Mouse (Mus musculus) midbrain, embryonic 10.5 days (tissue): ENCODE measurements around the gene Nrxn3. TPM values are rescaled to one million over a fixed set of nuclear protein-coding genes. Genes with fewer than 3 reads are reported as not detected.

Experiments used
- DNase-seq: peaks from one replicate; pipeline ENCODE4 v3.0.0-alpha.2; 2017; ENCODE audit warnings: low spot score
- H3K27ac ChIP-seq: fragments of 300-500 bp; sonication (generic); replicated peaks from 2 replicates; pipeline ENCODE4 v1.5.1; 2016; ENCODE audit warnings: mild to moderate bottlenecking
- H3K27me3 ChIP-seq: fragments of 300-500 bp; sonication (generic); 2 replicates; pipeline ENCODE4 v1.6.1; 2016; ENCODE audit warnings: low read depth, mild to moderate bottlenecking; ENCODE audit not compliant: poor library complexity, severe bottlenecking
- H3K36me3 ChIP-seq: fragments of 300-500 bp; sonication (generic); 2 replicates; pipeline ENCODE4 v1.6.1; 2016; ENCODE audit warnings: mild to moderate bottlenecking, moderate library complexity
- H3K4me1 ChIP-seq: fragments of 300-500 bp; sonication (generic); 2 replicates; pipeline ENCODE4 v1.6.1; 2016
- H3K4me3 ChIP-seq: fragments of 300-500 bp; sonication (generic); 2 replicates; pipeline ENCODE4 v1.5.1; 2016; ENCODE audit warnings: mild to moderate bottlenecking, moderate library complexity
- H3K9me3 ChIP-seq: fragments of 300-500 bp; sonication (generic); replicated peaks from 2 replicates; pipeline ENCODE4 v1.6.1; 2016; ENCODE audit warnings: mild to moderate bottlenecking
- WGBS: fragments of 180-500 bp; shearing (Covaris S2); methylation state at CpG from one replicate; pipeline ENCODE4 v1.1.7; 2016; 5-methylcytosine and 5-hydroxymethylcytosine counted together
- microRNA-seq: library from miRNA; unstranded; fragments of <30 nt; microRNA quantifications from one replicate; pipeline ENCODE4, GENCODE M21; 2017
- polyA plus RNA-seq: library from polyadenylated mRNA; unstranded; fragments of >200 nt; fragmentation: Nextera tagmentation; extraction: Ambion mirVana; gene quantifications from 2 replicates; pipeline ENCODE4 v1.2.1, GENCODE M21; 2016

Nrxn3 gene
- polyA plus RNA-seq, 1 experiment from 2014 or later = 5.2 TPM

DNA sequence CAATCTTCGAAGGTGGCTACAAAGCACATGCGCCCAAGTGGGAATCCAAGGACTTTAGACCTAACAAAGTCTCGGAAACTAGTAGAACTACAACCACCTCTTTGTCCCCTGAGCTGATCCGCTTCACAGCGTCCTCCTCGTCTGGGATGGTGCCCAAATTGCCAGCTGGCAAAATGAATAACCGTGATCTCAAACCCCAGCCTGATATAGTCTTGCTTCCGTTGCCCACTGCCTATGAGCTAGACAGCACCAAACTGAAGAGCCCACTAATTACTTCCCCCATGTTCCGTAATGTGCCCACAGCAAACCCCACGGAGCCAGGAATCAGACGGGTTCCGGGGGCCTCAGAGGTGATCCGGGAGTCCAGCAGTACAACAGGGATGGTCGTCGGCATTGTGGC is 1609.1 kb downstream of the Nrxn3 start:
- 96% methylated on average over 15 of the region's 15 CpGs for WGBS
- Histone ChIP-seq H3K4me3 (no peak overlapping the region), H3K36me3 (no peaks in the 10 kb centered on the region), H3K27ac (no peak overlapping the region), H3K4me1 (no peaks in the 10 kb centered on the region), H3K27me3 (no peaks in the 10 kb centered on the region), H3K9me3 (no peaks in the 10 kb centered on the region)
- no peak for DNase-seq

DNA sequence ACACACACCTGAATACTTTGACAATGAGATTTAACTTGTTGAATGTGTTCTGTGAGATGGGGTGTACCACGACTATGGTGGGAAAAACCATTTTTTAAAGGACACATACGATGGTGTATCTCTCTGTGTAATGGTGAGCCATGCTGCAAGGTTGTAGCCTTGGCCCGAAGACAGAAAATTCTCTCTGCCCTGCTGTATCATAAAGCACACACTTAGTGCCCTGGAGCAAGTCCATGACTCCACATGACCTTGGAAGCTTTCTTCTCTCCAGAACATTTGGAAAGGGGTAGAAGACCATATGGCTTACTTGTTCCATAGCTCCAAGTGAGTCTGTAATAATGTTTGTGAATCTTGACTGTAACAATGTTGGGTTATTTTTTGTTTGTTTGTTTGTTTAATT is 1609.8 kb downstream of the Nrxn3 start:
- H3K4me1 ChIP-seq = no peaks in the 10 kb centered on the region
- no peak for DNase-seq
- H3K4me3 ChIP-seq = no peak overlapping the region
- H3K27ac ChIP-seq = no peak overlapping the region
- WGBS = 90% methylated on average over 3 of the region's 3 CpGs
- H3K36me3 ChIP-seq = no peaks in the 10 kb centered on the region
- H3K9me3 ChIP-seq = no peaks in the 10 kb centered on the region
- no peaks in the 10 kb centered on the region for H3K27me3 ChIP-seq

DNA sequence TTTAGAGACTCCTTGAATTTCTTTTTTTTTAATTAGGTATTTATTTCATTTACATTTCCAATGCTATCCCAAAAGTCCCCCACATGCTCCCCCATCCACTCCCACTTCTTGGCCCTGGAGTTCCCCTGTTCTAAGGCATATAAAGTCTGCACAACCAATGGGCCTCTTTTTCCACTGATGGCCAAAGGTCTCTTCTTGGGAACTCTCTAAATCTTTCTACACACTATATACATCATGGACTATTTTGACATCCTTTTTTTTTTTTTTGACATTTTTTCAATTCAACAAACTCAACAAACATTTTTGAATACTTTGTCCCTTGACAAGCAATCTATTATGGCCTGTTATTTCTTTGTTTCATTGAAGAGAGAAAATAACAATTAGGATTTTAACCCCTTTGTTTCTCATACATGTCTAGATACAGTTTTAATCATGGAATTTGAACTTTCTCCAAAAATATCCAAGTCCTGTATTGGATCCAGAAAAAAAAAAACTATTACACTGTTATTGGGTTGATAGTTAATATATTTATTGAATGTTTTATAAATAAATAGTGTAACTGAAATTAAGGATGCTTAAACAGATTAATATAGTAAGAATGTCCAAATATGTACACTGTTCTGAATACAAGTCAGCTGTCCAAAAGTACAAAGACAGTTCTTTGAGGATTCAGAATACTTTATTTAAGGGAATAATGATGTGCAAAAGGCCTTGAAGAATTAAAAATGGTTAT is 1615.0 kb downstream of the Nrxn3 start:
- no peaks in the 10 kb centered on the region for H3K4me1 ChIP-seq
- H3K36me3 ChIP-seq = no peaks in the 10 kb centered on the region
- no peak overlapping the region for H3K27ac ChIP-seq
- no peaks in the 10 kb centered on the region for H3K9me3 ChIP-seq
- no peaks in the 10 kb centered on the region for H3K27me3 ChIP-seq
- H3K4me3 ChIP-seq = no peak overlapping the region
- DNase-seq = no peak

DNA sequence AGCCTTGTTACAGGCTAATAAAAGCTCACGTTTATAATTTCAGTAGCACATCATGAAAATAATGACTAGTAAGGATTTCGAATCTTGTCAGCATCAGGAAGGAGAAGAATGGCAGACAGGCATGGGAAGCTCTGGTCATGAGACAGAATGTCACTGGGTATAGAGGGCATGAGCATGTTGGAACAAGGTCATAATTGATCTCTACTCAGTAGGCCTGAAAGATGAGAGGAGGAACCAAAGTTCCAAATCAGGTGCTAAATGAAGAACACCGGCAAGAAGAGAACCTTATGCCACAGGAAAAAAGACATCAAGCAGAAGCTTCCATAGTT is 1615.5 kb downstream of the Nrxn3 start:
- no peaks in the 10 kb centered on the region for H3K9me3 ChIP-seq
- 90% methylated on average over 3 of the region's 3 CpGs for WGBS
- H3K4me1 ChIP-seq = no peaks in the 10 kb centered on the region
- H3K36me3 ChIP-seq = no peaks in the 10 kb centered on the region
- DNase-seq = no peak
- H3K27me3 ChIP-seq = no peaks in the 10 kb centered on the region
- no peak overlapping the region for H3K27ac ChIP-seq
- H3K4me3 ChIP-seq = no peak overlapping the region

Small RNA genes lying within 50 kb of the gene (microRNA-seq; reads per million reads assigned to microRNA genes)
- gene Gm23989 (not detected), gene Gm27313 (not detected)
